Mouse (Mus musculus): ENCODE measurements around the gene Kif23.

Gene Kif23

DNA sequence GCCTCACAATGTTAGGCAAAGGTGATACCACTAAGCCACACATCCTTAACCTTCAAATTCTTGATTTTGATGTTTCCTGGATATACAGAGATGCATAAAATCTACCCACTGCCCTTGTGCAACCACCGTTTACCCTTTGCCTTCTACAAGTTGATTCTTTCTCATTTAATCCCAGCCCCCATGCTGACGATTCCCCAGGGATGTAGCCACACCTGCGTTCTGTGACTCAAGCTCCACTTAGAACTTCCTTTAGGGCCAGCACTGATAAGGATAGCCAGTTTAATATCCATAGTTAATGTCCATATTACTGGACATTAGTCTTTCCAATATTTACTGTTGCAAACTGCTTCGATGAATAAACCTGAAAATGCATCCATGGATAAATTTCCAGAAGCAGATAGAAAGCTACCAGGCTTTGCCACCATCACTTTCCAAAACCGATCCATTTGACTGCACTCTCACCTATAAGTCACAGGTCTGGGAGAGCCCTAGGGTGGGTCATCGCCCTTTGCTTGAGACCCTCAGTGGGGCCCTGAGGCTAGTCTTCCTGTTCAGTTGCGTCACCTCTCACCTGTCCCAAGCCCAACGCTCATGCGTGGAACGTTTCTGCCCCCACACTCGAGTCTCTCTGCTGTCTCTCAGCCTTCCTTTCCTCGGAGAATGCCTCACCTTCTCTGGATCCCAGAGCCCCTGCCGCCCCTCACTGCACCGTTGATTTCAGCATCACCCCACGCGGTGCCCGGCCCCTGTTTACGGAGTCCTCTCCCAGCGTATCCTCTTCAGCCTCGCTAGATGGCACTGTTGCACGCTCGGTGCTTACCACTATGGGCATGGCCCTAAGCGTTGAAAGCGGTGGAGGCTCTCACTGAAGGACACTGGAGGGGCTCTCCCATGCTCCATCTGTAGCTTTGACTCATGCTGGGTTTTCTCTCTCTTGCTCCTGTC lies 1.1 kb upstream of the Kif23 start:
- DNase-seq (ENCODE audit: low read depth, low spot score), result peak; percentile 94

- peak; percentile 57 for DNase-seq (ENCODE audit: low read depth, low spot score)
Observed at GRCm38 (mm10) chr9:61945973-61946611, 482 bp downstream of the Kif23 start.

DNA sequence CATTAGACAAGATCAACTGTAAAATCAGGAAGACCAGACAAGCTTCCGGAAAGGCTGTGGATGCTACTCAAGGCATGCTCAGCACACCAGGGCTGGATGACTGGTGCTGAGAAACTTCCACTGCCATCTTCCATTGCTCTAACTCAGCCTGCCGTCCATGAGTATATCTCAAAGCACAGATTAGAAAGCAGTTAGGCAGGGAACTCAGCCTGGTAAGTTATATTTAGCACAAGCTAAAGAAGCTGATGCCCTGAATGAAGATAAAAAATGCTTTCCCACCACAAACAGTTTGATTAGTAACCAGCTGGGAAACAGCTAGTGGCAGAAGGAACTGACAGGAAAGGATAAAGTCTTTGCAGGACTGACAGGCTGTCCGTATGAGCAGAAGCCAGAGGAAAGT lies 5.5 kb downstream of the Kif23 start:
- no peak for DNase-seq (ENCODE audit: low read depth, low spot score)

DNA sequence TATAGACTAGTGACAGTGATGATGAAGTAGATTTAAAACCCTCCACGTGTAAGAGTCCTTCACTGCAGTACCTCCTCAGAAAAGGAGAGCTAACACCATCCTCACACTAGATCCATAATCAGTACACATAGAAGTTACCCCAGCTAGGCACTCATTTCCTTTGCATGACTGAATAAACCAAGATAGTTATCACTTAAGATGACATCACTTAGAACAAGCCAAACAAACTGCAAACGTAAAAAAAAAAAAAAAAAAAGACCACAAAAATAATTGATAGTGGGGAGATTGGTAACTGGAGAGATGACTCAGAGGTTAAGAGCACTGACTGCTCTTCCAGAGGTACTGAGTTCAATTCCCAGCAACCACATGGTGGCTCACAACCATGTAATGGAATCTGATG lies 13.2 kb downstream of the Kif23 start:
- no peak for DNase-seq (ENCODE audit: low read depth, low spot score)

- DNase-seq (ENCODE audit: low read depth, low spot score), result no peak
Observed at GRCm38 (mm10) chr9:61932009-61932408, 14.6 kb downstream of the Kif23 start.

DNA sequence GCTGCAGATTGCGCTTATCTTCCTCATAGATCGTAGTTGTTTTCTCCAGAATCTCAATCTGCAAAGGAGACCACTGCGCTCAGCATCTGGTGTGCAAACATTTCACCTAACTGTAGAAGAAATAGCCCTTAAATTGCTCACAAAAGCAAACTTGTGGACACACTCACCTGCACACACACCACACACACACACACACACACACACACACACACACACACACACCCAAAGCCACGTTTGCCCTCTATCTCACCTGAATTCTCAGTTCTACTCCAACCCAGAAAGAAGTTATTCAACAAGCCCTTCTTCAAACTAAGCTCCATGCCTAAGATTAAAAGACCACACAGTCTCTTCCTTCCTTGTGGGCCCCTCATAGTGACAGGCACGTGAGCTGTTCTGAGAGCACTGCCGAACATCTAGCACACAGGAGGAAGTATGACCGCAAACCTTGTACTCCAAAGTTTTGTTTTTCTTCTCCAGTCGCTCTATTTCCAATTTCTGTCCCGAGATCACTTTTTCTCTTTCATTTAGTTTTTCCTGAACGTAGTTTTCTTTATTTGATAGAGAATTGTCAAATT lies 21.4 kb downstream of the Kif23 start:
- DNase-seq (ENCODE audit: low read depth, low spot score), result no peak

- no peak for DNase-seq (ENCODE audit: low read depth, low spot score)
Observed at GRCm38 (mm10) chr9:61920331-61920730, 26.2 kb downstream of the Kif23 start.

DNA sequence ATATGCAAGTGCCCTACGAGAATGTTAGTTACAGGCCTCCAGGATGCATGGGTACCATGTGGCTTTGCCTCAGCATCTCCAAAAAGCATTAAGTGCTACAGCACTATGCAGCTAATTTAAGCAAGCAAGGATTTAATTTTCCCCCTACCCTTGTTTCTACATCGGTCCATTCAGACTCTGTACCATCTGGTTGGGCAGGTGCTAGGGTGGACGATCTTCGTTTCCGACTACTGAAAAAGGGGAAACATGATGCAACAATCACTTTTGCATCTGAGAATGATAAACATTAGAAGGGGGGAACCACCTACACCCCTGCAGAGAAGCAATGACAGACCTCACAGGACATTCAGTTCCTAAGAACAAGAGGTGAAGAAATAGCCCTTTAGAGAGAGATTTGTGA lies 27.1 kb downstream of the Kif23 start:
- DNase-seq (ENCODE audit: low read depth, low spot score), result no peak

GRCm38 (mm10) chr9:61917436-61917835 lies 29.1 kb downstream of the Kif23 start:
- DNase-seq (ENCODE audit: low read depth, low spot score), result no peak

DNA sequence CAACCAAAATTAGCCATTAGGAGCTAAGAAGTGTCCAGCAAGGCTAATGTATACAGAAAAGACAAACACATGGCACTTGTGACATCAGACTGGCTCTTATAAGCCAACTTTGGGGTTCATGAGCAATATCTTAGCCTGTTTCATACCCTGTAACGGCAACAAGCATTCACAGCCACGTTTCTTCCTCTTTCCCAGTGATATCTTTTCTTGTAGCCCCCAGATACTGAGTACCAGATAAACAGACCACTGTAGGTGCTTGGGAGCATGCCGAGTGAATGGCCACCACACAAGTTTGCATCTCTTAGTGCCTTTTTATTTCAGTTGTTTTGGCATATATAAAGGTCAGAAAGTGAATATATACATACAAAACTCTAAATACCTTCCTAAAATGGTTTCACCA lies 29.6 kb downstream of the Kif23 start:
- no peak for DNase-seq (ENCODE audit: low read depth, low spot score)

DNA sequence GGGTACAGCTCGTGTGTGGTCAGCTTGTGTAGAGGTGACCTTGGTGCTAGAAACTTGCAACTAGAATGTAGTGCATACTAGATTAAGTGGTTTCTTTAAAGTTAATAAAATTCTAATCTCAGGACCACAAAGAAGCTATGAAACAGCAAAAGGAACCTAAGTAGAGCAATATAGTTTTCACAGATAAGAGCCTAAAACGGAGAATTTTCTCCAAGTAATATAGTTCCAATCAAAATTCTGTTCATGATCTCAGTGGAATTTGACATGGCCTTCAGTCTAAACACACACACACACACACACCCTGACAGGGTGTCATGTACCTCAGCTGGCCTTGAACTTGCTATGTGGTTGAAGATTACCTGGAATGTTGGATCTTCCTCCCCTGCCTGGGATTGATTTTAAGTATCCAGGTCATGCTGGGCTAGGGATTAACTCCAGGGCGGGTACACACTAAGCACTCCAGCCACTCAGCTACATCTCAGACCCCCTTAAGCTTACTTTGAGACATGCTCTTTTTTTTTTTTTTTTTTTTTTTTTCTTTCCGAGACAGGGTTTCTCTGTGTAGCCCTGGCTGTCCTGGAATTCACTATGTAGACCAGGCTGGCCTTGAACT lies 31.1 kb downstream of the Kif23 start:
- no peak for DNase-seq (ENCODE audit: low read depth, low spot score)

- DNase-seq (ENCODE audit: low read depth, low spot score), result no peak
Observed at GRCm38 (mm10) chr9:61914917-61915300, 31.7 kb downstream of the Kif23 start.

GRCm38 (mm10) chr9:61914203-61914916 lies 32.2 kb downstream of the Kif23 start, which contains the start of gene Rplp1:
Rplp1 (minus strand) TSS chr9:61914542.
- DNase-seq (ENCODE audit: low read depth, low spot score), result peak; percentile 97

GRCm38 (mm10) chr9:61911300-61912128 lies 35.1 kb downstream of the Kif23 start:
- DNase-seq (ENCODE audit: low read depth, low spot score), result no peak

DNA sequence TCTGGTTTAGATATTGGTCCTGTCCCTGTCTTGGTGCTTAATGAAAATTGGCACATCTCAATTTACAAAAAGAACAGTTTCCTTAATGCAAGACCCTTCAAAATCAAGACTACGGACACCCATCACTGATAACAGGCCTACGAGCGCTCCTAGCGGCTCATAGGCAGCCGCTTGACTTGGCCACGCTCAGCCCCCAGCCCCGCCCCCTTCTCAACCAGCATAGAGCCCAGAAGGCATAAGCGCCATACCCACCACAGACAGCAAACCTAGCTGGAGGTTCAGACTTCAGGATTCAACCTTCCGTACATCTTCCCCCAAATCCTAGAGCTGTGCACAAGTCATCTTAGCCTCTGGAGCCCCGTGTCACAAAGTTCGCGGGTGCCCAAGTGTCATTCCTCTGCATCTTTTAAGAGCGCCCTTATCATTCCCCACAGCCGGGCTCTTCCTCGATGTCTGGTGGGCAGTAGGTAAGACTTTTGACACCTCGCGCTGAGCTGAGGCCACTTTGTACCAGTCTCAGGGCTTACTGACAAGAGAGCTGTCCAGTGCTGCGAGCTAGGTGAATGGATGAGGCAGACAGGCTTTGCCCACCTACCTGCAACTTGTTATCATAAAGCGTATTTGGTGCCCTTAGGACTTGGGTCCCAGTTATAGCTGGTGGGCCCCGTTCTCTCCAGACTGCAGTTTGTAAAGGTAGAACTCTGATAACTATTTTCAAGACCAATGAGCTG lies 35.9 kb downstream of the Kif23 start:
- DNase-seq (ENCODE audit: low read depth, low spot score), result peak; percentile 49

GRCm38 (mm10) chr9:61909633-61910032 lies 36.9 kb downstream of the Kif23 start:
- DNase-seq (ENCODE audit: low read depth, low spot score), result no peak

DNA sequence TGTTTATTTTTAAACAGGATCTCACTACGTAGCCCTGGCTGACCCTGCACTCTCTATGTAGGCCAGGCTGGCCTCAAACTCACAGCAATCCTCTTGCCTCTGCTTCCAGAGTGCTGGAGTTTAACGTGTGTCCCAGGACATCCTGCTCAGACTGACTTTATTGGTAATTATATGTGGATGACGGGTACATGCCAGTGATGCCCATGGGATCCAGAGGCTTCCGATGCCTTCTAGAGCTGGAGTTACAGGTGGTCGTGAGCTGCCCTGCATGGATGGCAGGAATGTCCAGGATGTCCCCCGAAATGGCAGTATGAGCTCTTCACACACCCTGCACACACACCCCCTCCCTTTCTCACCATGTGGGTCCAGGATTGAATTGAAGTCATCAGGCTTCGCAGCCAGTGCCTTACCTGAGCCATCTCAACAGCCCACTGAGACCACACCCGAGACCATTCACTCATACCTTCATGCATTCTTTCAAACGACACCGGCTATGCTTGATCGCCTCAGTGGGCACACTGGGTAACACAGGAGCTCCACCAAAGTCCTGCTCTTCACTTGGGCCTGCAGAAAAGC lies 37.7 kb downstream of the Kif23 start:
- DNase-seq (ENCODE audit: low read depth, low spot score), result no peak

- DNase-seq (ENCODE audit: low read depth, low spot score), result no peak
Observed at GRCm38 (mm10) chr9:61908341-61908740, 38.2 kb downstream of the Kif23 start.

DNA sequence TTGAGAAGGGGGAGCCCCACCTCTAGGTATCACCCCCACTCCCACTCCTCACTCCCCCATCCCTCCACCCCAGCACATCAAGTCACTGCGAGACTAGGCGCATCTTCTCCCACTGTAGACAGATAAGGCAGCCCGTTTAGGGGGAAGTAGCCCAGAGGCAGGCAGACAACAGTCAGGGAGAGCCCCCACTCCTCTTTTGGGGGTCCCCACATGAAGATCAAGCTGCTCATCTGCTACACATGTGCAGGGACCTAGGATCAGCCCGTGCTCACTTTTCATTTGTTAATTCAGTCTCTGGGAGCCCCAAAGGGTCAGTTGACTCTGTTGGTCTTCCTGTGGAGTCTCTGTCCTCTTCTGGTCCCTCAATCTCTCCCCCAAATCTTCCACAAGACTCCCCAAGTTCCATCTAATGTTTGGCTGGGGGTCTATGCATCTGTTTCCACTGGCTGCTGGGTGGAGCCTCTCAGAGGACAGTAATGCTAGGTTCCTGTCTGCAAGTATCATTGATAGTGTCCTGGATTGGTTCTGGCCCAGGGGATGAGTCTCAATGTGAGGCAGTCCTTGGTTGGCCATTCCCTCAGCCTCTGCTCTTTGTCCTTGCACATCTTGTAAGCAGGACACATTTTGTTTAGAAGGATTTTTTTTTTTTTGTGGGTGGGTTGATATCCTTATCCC lies 38.8 kb downstream of the Kif23 start:
- DNase-seq (ENCODE audit: low read depth, low spot score), result no peak
